Mouse (Mus musculus) induced T-regulatory cell, adult 2 months (primary cell): Measurements from ENCODE around the gene Timp3.

Experiments used
- DNase-seq: peaks from one replicate; pipeline ENCODE4 v3.0.0-alpha.2; 2012; ENCODE audit warnings: low read depth

The Timp3 gene

DNA sequence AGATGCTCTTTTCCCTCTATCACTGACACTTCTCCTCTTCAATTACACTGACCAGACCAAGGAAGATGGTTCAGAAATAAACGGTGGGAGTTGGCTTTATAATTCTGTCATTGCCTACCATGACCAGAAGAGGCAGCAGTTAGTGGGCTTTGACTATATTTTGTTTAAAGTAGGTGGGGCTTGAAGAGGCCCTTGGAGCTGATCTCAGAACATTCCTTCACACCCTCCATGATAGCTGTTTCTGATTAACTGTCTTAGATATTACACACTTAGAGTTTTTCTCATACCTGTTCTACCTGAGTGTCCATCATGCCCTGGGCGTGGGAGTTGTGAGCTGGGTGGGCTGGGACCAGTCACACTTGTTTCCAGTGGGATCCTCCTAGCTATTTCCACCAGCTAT, 28.5 kb downstream of the Timp3 start:
- DNase-seq, result no peak

DNA sequence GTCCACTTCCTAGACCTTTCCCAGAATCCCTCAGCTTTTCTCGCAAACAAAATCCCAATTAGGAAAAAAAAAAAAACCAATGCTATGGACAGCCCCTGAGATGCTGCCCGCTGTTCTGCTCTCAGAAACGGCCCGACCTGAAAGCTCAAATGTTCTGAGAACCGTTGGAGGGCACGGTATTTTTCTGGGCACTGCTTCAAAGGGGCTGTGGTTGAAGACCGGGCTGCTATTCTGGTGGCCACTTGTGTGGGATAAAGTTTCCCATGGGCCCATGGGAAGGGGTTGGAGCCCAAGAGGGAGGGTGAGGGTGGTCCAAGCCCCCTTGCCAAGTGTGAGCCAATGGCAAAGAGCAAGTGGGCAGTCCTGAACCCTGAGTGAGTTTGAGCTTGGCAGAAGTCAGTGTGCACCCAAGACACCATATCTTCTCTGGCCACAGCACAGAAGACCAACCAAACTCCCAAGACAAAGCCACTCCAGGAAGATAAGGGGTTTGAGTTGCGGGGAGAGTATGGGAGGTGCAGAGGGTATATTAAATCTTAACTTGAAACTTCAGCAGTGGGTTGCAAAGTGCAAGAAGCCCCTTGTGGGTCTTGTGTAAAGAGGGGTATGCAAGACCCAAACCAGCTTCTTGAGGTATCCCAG, 29.2 kb downstream of the Timp3 start:
- no peak for DNase-seq

DNA sequence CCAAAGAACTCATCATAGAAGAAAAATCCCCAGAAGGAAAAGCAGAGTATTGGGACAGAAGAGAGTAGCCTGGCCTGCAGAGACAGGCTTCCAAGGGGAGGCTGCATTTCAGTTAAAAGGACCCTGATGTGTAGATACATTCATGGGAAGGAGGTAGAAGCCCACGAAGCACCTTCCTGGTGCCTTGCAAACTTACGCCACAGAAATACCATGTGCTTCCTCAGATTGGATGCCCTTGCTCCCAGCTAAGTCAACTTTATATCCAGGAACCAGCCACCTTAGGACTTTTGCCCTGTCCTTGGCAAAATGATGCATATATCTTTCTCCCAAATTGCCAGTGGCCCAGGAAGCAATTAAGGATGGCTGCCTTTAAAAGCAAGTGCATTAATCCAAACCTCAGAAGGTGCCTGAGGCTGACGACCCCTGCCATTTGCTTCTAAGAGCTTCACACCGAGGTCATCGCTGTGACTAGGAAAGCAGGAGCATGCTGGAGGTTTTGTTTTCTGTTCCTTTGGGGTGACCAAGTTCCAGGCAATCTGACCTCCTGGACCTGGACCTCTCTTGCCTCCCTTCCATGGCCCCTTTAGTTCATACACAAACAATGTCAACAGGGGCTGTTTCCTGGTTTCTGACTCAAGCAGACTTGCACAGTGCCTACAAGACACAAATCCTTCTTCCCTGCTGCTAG, 31.0 kb downstream of the Timp3 start:
- DNase-seq, result no peak

DNA sequence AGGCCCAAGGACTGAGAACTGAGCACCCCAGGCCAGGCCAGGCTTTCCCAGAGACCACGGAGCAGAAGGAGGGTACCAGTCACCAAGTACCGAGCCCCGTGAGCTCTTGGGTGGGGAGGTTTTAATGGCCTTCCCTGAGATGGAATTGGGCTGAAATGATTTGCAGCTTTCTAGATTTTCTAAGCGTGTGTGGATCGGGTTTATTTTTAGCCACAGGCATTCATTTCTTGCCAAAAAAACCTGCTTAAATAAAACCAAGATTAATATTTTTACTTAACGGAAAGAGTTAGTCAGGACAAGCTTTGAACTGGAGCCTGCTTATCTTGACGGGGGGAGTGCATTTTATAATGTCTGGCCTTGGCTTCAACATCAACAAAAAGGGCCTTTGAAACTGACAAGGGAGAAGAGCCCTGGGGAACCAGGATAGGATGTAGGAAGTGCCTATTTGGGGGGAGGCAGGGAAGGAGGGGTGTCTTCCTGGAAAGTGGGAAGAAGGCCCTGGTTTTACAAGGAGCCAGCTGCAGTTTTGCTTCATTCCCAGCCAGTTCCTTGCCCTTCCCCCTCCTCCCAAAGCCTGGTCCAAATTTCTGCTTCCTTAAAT, 31.6 kb downstream of the Timp3 start:
- no peak for DNase-seq

DNA sequence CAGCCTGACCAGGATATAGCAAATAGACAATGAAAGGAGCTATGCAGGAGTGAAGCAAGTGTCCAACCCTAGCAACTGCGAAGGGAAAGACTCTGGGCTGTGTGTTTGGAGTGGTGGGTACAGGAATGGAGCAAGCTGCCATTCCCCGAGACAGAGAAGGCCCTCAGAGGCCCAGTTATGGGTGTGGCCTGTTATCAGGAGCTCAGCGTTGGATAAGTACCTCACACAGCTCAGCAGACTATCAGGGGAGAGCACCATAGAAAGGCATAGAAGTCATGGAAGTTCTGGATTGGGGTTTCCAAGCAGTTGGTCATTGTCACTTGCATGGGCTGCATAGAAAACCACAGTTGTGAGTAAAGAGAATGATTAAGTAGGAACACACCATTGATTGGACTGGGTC, 32.8 kb downstream of the Timp3 start:
- DNase-seq, result no peak

DNA sequence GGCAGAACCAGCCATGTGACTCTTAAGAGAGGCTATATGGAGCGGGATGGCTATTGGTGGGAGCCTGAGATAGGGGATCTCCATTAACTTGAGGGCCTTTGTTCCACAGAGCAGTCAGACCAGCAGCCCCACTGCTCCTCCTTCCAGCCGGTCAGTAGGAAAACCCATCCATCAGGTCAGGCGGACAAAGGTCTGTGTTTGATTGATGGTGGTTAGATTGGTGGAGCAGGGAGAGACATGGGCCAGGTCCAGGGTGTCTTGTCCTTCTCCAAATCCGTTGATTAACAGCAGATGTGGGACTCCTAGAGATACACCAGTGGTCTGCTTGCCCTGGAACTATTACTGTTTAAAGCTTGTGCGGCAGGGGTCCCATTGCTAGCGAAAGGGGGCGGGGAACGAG, 34.4 kb downstream of the Timp3 start:
- DNase-seq, result no peak

DNA sequence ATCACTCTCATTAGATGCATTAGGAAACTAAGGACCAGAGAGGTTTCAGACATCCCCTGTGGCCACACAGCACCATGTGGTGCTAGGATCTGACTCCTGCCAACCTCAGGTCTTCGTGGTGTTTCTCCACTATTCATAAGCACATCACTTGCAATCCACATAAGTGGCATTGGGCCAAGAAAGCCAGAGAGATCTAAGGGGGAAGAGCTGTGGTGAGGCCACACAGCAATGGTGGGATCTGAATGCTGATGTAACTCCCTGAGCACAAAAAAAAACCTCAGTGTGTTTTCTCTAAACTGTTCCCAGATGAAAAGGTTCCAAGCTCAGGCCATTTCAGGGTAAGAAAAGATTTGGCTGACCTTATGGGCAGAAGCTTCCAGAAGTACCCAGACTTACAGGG, 36.3 kb downstream of the Timp3 start:
- DNase-seq, result no peak

DNA sequence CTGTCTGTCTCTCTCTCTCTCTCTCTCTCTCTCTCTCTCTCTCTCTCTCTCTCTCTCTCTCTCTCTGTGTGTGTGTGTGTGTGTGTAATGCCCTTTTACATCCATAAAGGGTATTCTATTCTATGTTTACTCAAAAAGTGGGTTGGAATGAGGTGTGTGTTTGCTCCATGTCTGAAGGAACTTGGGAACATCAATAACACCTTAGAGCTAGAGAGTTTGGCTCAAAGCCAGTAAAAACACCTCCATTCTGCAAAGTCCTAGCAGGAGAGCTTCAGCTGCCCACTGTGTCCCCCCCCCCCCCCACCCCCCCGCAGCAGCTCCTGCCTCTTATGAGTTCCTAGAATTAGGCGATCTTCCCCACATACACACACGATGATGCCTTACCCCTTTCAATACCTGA, 37.1 kb downstream of the Timp3 start:
- no peak for DNase-seq

DNA sequence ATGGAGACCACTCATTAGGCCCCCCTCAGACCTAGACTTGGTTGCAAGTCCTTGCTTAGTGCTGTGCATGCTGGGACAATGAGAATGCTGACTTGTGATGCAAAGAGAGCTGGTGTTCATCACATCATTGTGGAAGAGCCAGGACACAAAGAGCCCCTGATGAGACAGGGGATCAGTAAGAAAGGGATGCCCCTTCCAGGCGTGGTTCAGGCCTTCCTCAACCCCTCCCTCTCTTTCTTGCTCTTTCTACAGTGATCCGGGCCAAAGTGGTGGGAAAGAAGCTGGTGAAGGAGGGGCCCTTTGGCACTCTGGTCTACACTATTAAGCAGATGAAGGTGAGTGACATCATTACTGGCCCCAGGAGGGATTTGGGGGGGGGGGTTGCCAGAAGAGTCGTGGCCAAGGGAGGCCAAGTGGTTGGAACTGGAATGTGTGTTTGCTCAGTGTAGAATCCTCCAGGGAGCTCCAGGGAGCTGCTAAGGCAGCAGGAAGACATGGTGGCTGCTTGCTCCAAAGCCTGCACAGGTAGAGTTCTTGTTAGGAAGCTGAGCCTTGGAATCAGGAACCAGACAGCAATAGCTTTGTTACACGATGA, 38.0 kb downstream of the Timp3 start:
- DNase-seq, result no peak

DNA sequence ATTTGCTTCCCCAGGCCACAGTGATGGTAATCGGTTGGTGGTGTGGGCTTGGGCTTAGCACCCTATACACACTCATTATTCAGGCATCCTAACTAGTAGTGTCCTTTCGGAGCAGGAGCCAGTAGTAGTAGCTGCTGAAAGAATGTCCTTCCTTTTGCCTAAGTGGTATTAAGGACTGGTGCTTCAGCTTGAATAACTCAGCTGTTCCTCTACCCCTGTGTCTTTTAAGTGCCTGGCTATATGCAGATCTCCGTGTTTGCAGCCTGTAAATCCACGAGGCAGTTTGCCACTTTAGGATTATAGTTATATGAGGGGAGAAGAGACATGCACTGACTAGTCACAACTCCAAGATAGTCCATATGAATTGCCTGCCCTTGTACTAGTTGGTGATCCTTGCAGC, 38.9 kb downstream of the Timp3 start:
- DNase-seq, result no peak

DNA sequence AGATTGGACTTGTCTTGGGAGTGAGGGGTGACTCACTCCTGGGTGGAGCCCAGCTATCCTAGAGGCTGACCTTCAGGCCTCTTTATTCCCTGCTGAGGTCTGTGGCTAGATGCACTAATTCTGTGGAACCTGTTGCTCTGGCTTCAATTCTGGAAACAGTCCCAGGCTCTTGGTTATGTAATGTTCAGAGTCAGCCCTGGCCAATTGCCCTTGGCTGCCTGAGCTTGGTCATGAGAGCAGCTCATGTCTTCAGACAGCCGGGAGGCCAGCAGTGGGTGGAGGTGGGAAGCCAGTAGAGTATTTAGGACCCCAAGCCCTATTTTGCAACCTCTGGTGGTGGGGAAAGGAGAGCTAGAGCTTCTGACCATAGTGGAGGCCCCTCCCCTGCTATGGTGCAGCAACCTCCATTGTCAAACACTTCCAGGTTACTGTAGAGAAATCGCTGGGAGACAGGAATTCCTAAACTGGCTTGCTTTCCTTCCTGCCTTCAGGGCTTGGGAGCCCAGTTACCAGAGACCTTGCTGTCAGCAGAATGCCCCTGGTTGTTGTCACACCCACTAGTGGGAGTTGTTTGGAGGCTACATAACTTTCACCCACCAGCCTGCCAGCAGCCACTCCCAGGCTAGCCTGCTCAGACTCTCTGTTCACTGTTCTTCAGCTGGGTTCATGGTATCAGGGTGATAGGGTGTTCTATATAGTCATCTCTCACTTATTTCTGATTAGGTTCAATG, 39.6 kb downstream of the Timp3 start:
- DNase-seq, result no peak

DNA sequence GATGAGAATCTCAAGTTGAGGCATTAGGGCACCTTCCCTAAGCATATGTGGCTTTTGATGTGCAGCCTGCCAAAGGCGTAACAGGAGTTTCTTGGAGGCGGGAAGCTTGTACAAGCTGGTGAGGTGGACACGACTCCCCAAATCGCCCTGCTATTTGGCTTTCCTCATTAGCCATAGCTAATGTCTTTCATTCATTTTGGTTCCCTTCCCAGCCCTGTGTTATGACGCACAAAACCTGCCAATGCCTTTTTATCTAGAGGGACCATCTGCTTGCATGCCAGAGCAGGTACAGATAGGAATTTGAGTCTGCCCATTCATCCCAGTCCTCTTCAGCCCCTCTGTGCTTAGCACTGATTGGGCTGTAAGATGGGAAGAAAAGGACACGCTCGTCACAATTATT, 40.2 kb downstream of the Timp3 start:
- DNase-seq, result no peak

DNA sequence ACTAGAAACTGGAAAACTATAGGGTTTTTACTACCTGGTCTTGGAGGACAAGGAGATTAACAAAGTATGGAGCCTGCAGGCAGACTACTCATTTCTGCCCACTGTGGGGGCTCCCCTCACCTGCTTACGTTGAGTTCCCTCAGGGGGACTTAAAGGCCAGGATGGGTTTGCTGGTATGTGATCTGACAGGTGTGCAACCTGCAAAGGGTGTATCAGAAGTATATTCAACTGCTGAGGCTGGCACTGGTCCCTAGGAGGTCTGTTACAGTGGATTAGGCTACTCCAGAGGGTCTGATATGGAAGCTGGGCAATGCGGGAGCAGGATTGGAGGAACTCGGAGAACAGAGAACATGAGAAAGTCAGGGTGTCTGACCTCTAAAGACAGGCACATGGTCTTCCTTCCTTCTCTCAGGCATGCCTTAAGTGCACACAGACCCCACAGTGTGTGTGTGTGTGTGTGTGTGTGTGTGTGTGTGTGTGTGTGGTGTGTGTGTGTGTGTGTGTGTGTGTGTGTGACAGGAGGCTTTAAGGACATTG, 40.9 kb downstream of the Timp3 start:
- no peak for DNase-seq

DNA sequence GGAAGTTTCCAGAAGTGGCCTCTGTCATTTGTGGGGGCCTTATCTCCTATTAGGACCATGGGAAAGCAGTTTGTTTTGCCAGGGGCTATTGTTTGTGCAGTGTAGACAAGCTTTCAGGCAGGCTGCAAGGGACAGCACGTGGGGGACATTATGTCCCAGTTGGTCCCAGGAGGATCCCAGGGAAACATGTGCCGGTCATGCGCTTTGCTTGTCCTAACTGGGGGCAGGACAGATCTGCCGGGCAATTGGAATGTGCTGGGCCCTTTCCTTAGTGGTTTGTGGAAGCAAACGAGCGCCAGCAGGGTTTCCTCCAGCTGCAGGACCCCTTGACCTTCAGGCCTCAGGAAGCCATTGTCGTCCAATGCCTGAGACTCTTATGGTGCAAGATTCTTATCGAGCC, 41.4 kb downstream of the Timp3 start:
- no peak for DNase-seq

DNA sequence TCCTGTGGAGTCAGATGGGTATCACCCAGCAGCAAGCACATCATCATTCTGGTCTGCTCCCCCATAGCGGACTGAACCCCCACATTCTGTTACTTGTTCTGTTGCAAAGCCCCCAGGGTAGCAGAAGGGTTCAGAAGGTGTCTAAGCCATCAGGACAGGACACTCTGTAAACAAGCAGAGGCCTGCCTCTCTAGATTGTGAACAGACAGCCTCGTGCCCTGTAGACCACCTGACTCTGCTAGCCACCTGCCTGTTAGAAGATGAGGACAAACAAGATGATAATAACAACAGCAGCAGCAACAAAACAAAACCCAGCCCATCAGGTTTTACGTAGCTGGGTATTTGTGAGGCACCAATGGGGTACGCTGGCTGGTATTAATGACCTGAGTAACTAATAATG, 42.0 kb downstream of the Timp3 start:
- no peak for DNase-seq

DNA sequence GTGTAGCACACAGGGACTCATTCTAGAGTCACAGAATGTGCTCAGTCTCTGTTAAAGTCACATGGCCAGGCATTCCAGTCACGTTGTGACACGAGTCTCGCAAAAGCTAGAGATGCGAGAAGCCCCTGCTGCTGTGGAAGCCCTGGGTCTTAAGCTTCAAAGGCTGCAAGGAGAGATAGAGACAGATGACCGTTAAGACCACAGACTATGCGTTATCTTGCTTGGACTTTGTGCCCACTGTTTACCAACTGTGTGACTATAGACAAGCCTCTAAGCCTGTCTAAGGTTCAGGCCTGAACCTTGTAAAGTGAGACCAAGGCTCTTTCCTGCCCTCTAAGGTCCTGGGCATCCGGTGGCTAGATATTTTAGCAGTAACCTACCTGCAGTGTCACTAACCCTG, 42.5 kb downstream of the Timp3 start:
- DNase-seq, result no peak

DNA sequence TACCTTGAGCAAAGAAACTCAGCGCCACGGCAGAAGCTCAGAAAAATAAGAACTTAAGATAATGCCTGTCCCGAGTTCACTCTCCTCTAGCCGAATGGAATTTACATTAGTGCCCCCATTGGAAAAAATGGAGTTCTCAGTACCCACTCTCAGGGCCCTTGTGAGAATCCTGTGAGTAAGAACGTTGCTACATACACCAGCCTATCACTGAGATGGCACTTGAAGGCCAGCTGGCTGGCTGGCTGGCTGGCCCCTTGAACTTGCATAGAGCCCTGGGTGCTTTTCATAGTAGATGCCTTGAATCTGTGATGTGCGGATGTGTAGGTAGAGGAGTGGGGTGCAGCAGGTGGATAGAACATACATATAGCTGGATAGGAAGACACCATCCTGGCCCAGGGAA, 43.2 kb downstream of the Timp3 start:
- no peak for DNase-seq

DNA sequence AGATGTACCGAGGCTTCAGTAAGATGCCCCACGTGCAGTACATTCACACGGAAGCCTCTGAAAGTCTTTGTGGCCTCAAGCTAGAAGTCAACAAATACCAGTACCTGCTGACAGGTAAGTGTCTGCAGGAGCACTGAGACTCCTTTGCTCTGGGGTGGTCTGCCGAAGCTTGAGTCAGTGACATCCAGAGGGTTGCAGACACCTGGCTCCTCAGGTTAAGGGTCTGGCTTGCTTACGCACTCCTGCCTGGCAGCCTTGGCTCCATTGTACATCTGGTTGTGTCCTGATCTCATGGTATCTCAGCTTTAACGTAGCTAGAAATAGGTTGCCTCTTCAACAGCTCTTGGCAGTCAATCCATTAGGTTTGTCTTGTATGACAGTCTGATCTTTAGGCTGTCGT, 43.8 kb downstream of the Timp3 start:
- DNase-seq, result no peak

DNA sequence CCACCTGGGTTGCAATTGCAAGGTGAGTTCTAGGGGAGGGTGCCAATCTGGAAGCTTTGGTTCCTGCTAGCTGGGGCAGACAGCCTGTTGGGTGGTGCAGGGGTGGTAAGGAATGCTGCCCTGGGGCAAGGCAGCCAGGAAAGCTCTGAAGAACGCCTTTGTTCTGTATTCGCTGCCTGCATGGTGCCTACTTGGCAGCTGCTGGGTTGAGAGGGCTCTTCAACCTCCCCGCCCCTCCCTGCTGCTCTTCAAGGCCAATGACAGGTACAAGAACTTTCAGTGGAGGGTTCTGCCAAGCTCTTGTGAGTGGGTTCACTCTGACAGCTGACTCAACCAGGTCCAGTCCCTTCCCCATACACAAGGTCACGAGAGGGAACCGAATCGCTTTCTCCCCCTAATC, 44.5 kb downstream of the Timp3 start:
- DNase-seq, result no peak

DNA sequence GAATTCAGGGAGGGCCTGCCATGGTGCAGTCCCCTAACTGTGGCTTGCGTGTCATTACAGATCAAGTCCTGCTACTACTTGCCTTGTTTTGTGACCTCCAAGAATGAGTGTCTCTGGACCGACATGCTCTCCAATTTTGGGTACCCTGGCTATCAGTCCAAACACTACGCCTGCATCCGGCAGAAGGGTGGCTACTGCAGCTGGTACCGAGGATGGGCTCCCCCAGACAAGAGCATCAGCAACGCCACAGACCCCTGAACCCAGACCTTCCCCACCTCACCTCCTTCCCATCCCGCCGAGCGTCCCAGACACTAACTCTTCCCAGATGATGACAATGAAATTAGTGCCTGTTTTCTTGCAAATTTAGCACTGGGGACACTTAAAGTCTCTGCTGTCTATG, 45.5 kb downstream of the Timp3 start:
- DNase-seq, result no peak

DNA sequence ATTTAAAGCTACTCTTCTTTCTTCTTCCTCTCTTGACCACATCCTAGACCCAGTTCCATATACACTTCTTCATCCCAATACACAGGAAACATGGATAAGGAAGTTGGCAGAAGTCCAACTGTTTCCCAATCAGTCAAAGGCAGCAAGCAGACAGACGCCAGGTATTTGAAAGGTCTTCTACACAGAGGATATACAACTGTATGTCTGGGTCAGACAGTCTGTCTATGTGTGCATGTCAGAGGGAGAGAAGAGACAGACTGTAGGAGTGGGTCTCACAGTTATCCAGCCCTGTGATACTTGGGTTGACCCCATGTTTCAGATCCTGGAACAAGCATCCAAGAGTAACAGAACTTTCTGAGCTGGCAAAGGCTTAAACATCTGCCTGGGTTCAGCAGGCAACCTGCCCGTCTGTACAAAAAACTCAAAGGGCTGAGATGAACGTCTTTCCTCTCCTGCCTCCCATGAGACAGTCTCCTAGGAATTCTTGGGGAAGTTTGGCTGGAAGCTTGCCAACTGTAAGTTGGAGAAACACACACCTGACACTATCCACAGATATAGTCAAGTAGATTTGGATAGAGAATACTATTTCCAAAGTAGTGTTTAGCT, 46.2 kb downstream of the Timp3 start:
- no peak for DNase-seq

DNA sequence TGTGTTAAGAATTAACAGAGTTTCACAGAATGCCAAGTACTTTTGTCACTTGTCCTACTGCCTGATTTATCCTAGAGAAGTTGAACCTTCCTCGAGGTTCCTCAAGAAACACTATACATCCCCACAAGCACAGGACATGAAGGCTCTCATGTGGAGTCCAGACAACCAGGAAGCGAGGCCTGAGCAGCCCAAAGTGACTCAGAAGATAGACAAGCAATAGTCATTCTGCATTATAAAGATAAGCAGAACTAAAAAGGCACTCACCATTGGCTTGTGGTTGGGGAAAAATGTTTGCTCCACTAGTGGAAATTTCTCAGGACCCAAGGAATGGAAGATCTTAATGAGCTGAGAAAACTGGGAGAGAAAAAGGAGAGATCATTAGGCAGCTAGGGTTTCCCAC, 51.1 kb downstream of the Timp3 start:
- no peak for DNase-seq
